8 mouse cellular contexts compared by ENCODE assay signal in the genomic region with DNA sequence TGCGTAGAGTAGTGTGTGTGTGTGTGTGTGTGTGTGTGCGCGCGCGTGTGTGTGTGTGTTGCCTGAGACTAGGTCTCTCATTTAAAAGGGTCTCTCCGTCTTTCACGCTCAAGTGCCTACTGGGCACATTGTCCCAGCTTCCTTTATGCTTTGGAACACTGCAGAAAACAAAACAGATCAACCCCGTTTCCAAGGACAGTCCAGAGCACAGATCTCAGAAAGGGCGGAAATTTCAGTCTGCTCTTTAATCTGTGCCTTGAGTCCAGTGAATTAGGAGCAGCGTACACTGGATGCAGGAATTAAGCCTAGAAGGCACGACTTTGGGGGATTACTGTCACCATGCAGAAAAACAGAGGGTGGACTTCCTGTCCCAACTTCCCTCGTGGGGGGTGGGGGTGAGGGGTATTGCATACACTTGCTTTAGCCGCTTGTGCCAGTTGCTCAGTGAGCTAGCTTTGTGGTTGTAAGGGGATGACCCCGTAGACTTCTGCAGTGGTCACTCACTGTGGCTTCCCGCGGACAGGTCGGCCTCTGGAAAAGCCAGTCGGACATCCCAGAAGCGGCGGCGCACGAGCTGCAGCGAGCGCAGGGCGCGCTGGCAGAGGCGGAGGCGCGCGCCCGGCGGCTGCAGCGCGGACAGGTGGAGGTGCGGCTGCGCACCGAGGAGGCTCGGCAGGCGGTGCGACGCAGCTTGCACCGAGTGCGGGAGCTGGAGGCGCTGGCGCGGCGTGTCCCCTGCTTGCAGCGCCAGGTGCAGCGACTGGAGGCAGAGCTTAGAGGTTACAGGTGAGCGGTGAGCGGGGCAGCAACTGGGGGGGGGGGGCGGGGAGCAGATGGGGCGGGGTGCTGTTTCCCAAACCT. TPM values are rescaled to one million over a fixed set of nuclear protein-coding genes. Genes with fewer than 3 reads are reported as not detected.
DNase-seq lines count a peak whose midpoint lies in the region; ATAC-seq and TF ChIP-seq lines count a peak whose summit lies in the region.

No protein-coding gene starts in this region.

- H3K4me1 ChIP-seq in heart, postnatal 0 days (ENCODE audit: control insufficient read depth, insufficient read depth): peaks cover 19% of the 10 kb centered on the region; the same call in 1 of the 2 replicates
- H3K4me1 ChIP-seq in liver, embryonic 14.5 days (replicated peaks; ENCODE audit: control insufficient read depth in 2 of 2, insufficient read depth in 2 of 2, low read length in 1 of 2): peaks cover 0 to 3% of the 10 kb centered on the region in 2 experiments; a peak in 2 of 4 replicates
- peaks cover 18% of the 10 kb centered on the region for H3K4me1 ChIP-seq in stomach, embryonic 16.5 days (ENCODE audit: control insufficient read depth, insufficient read depth, low read length)

- TF ChIP-seq CTCF in left cerebral cortex, adult 2 months (IDR thresholded peaks at IDR 0.05): no peak
- TF ChIP-seq CTCF in heart, postnatal 0 days (IDR thresholded peaks at IDR 0.05; ENCODE audit: low read depth): no peak
- TF ChIP-seq CTCF in liver, embryonic 14.5 days (IDR thresholded peaks at IDR 0.05; ENCODE audit: low read depth): no peak

- DNase-seq in left cerebral cortex, adult 2 months (ENCODE audit: extremely low spot score in 1 of 2, low spot score in 2 of 2): peak; percentile 36 to 54
- DNase-seq in left cerebral cortex, adult 11 months (ENCODE audit: low spot score): no peak
- DNase-seq in embryo, embryonic 9.5 days (ENCODE audit: extremely low spot score): peak; percentile 47
- no peak for DNase-seq in heart, postnatal 0 days (ENCODE audit: low spot score)
- no peak for DNase-seq in liver, embryonic 14.5 days (ENCODE audit: low read depth in 3 of 3, low spot score in 3 of 3)
- DNase-seq in adrenal gland, postnatal 25 days: no peak
- no peak for DNase-seq in cerebellum, adult 18-20 months

- WGBS in heart, postnatal 0 days: 3% methylated on average over 51 of the region's 53 CpGs
- WGBS in liver, embryonic 14.5 days (ENCODE audit: insufficient replicate concordance): 7% methylated on average over 53 of the region's 53 CpGs
- 5% methylated on average over 51 of the region's 53 CpGs for WGBS in stomach, embryonic 16.5 days

- no peak overlapping the region for H3K27ac ChIP-seq in left cerebral cortex, adult 2 months
- no peak overlapping the region for H3K27ac ChIP-seq in heart, postnatal 0 days (ENCODE audit: low read depth)
- no peak overlapping the region for H3K27ac ChIP-seq in liver, embryonic 14.5 days
- no peak overlapping the region for H3K27ac ChIP-seq in stomach, embryonic 16.5 days (ENCODE audit: low read length)

- no peak for TF ChIP-seq EP300 in heart, postnatal 0 days (IDR thresholded peaks at IDR 0.05; ENCODE audit: low read depth)
- no peak for TF ChIP-seq EP300 in liver, embryonic 14.5 days (IDR thresholded peaks at IDR 0.05; ENCODE audit: low read depth)

- peak overlapping the region; percentile 46 for H3K4me3 ChIP-seq in left cerebral cortex, adult 2 months
- H3K4me3 ChIP-seq in heart, postnatal 0 days (ENCODE audit: low read depth, low read length): peak overlapping the region; percentile 45
- peak overlapping the region in 1 of 2 experiments; percentile 37; a peak in 2 of 4 replicates for H3K4me3 ChIP-seq in liver, embryonic 14.5 days (ENCODE audit: insufficient read depth in 1 of 2, low read depth in 2 of 2, low read length in 2 of 2)
- peak overlapping the region; percentile 63 for H3K4me3 ChIP-seq in stomach, embryonic 16.5 days (replicated peaks; ENCODE audit: low read length)

- peaks cover 47% of the 10 kb centered on the region for H3K27me3 ChIP-seq in heart, postnatal 0 days (ENCODE audit: control insufficient read depth, insufficient read depth, low read length)
- H3K27me3 ChIP-seq in liver, embryonic 14.5 days (ENCODE audit: control insufficient read depth, insufficient read depth, low read length): peaks cover 61% of the 10 kb centered on the region
- peaks cover 44% of the 10 kb centered on the region for H3K27me3 ChIP-seq in stomach, embryonic 16.5 days (ENCODE audit: control insufficient read depth, insufficient read depth, low read length)

- no peaks in the 10 kb centered on the region for H3K9me3 ChIP-seq in heart, postnatal 0 days (replicated peaks; ENCODE audit: control insufficient read depth, low read length)
- no peaks in the 10 kb centered on the region for H3K9me3 ChIP-seq in liver, embryonic 14.5 days (ENCODE audit: control insufficient read depth, low read length)
- no peaks in the 10 kb centered on the region for H3K9me3 ChIP-seq in stomach, embryonic 16.5 days (replicated peaks; ENCODE audit: control insufficient read depth, low read length)

- intact Hi-C loops in left cerebral cortex, adult 2 months (cut with DNase I): no loop called here

- H3K4me2 ChIP-seq in heart, postnatal 0 days (ENCODE audit: low read depth, low read length): peak overlapping the region; percentile 86
- H3K4me2 ChIP-seq in liver, embryonic 14.5 days (ENCODE audit: low read depth): peak overlapping the region; percentile 58
- H3K4me2 ChIP-seq in stomach, embryonic 16.5 days (ENCODE audit: low read depth, low read length): peak overlapping the region; percentile 90

- H3K9ac ChIP-seq in heart, postnatal 0 days (replicated peaks; ENCODE audit: low read depth, low read length): no peak overlapping the region
- no peak overlapping the region for H3K9ac ChIP-seq in liver, embryonic 14.5 days (replicated peaks)
- peak overlapping the region; percentile 46; the same call in 1 of the 2 replicates for H3K9ac ChIP-seq in stomach, embryonic 16.5 days (ENCODE audit: low read length)

- ATAC-seq in heart, postnatal 0 days (ENCODE audit: insufficient read depth, low read depth): no peak
- ATAC-seq in liver, embryonic 14.5 days (ENCODE audit: insufficient read depth): no peak
- no peak for ATAC-seq in stomach, embryonic 16.5 days (ENCODE audit: insufficient read depth, low FRiP score)

- H3K36me3 ChIP-seq in heart, postnatal 0 days (replicated peaks; ENCODE audit: control insufficient read depth, insufficient read depth, low read length): no peaks in the 10 kb centered on the region
- no peaks in the 10 kb centered on the region for H3K36me3 ChIP-seq in liver, embryonic 14.5 days (replicated peaks; ENCODE audit: control insufficient read depth, insufficient read depth, low read depth)
- H3K36me3 ChIP-seq in stomach, embryonic 16.5 days (ENCODE audit: control insufficient read depth, insufficient read depth, low read length): no peaks in the 10 kb centered on the region

RNA-seq across cellular contexts. Expression of a gene that starts 1.7 kb away (rescaled TPM):
- total RNA-seq in left cerebral cortex, adult 2 months (2021): 1 to 10 TPM; 4.5 to 4.8 TPM
- total RNA-seq in heart, postnatal 0 days (2014; rRNA removed; ENCODE audit: low replicate concordance): 0.77 TPM in 1 of 2 replicates, not detected in the other
- 0.62 and 0.75 TPM in 2 replicates for polyA plus RNA-seq in heart, postnatal 0 days (2015; fragmentation: Nextera tagmentation; extraction: Ambion mirVana)
- polyA plus RNA-seq in liver, embryonic 14.5 days (2012; rRNA removed): 0.09 and 0.16 TPM in 2 replicates
- polyA plus RNA-seq in liver, embryonic 14.5 days (2014; fragmentation: Nextera tagmentation; extraction: Ambion mirVana): 0.17 and 0.27 TPM in 2 replicates
- 0.90 and 1.3 TPM in 2 replicates for polyA plus RNA-seq in stomach, embryonic 16.5 days (2015; fragmentation: Nextera tagmentation; extraction: Ambion mirVana)
- total RNA-seq in adrenal gland, postnatal 25 days (2021): 0.67 and 0.71 TPM in 2 replicates

RNA-seq across cellular contexts. Expression of a gene that starts 45.5 kb away (rescaled TPM):
- total RNA-seq in left cerebral cortex, adult 2 months (2021): 1 to 10 TPM in 1 of 2 experiments, under 1 TPM in 1; 0.54 to 1.4 TPM
- total RNA-seq in heart, postnatal 0 days (2014; rRNA removed; ENCODE audit: low replicate concordance): 0.19 and 0.23 TPM in 2 replicates
- polyA plus RNA-seq in heart, postnatal 0 days (2015; fragmentation: Nextera tagmentation; extraction: Ambion mirVana): 0.89 and 1.0 TPM in 2 replicates
- polyA plus RNA-seq in liver, embryonic 14.5 days (2012; rRNA removed): 35.1 and 62.4 TPM in 2 replicates
- polyA plus RNA-seq in liver, embryonic 14.5 days (2014; fragmentation: Nextera tagmentation; extraction: Ambion mirVana): 29.1 and 35.2 TPM in 2 replicates
- 1.2 and 1.4 TPM in 2 replicates for polyA plus RNA-seq in stomach, embryonic 16.5 days (2015; fragmentation: Nextera tagmentation; extraction: Ambion mirVana)
- not detected in 2 replicates for total RNA-seq in adrenal gland, postnatal 25 days (2021)

Comparison
In these comparisons a context has a peak if more than half of its experiments do, and no peak if none do; other contexts are left out.
1. DNase-seq: peak in left cerebral cortex, adult 2 months (2 of 2) and embryo, embryonic 9.5 days (single experiment); none in left cerebral cortex, adult 11 months (single experiment), heart, postnatal 0 days (single experiment), liver, embryonic 14.5 days (0 of 3), adrenal gland, postnatal 25 days (single experiment) and cerebellum, adult 18-20 months (0 of 2).
2. Peak in every context shown above with its lines, with median percentiles within 50 percentile points of each other: H3K4me2 ChIP-seq.